In genomic region chr7:70351981-70352560, GRCm38 (mm10) we compare ENCODE assay signal across 8 mouse cellular contexts. TPM values are rescaled to one million over a fixed set of nuclear protein-coding genes. Genes with fewer than 3 reads are reported as not detected.
DNase-seq lines count a peak whose midpoint lies in the region; ATAC-seq and TF ChIP-seq lines count a peak whose summit lies in the region.

No protein-coding gene starts in this region.

- TF ChIP-seq POLR2A in testis, adult 2 months (IDR thresholded peaks at IDR 0.05; ENCODE audit: control insufficient read depth, low read depth, low read length) = no peak

- TF ChIP-seq EP300 in liver, embryonic 14.5 days (IDR thresholded peaks at IDR 0.05; ENCODE audit: low read depth) = no peak

- H3K4me1 ChIP-seq in testis, adult 2 months (ENCODE audit: control insufficient read depth, insufficient read depth, low read length) = peaks cover 23% of the 10 kb centered on the region
- H3K4me1 ChIP-seq in liver, embryonic 14.5 days (replicated peaks; ENCODE audit: control insufficient read depth in 2 of 2, insufficient read depth in 2 of 2, low read length in 1 of 2) = no peaks in the 10 kb centered on the region

- H3K36me3 ChIP-seq in testis, adult 2 months (ENCODE audit: control insufficient read depth, insufficient read depth, low read length) = no peaks in the 10 kb centered on the region
- no peaks in the 10 kb centered on the region for H3K36me3 ChIP-seq in liver, embryonic 14.5 days (replicated peaks; ENCODE audit: control insufficient read depth, insufficient read depth, low read depth)

- ATAC-seq in liver, embryonic 14.5 days (ENCODE audit: insufficient read depth) = no peak
- no peak for ATAC-seq in erythroblast, adult 5-6 weeks (replicated peaks; ENCODE audit: low FRiP score, poor library complexity, severe bottlenecking)

- H3K27ac ChIP-seq in testis, adult 2 months (ENCODE audit: control insufficient read depth, insufficient read depth, low read depth, low read length) = peak overlapping the region; percentile 21; the same call in 1 of the 2 replicates
- H3K27ac ChIP-seq in liver, embryonic 14.5 days = no peak overlapping the region

- WGBS in liver, embryonic 14.5 days (ENCODE audit: insufficient replicate concordance) = 8% methylated on average over 1 of the region's 1 CpGs

- no peak overlapping the region for H3K9ac ChIP-seq in liver, embryonic 14.5 days (replicated peaks)

- DNase-seq in embryo, embryonic 10 days (ENCODE audit: low spot score) = peak; percentile 32
- DNase-seq in embryo, embryonic 9.5 days (ENCODE audit: extremely low spot score) = no peak
- DNase-seq in testis, postnatal 10 days (ENCODE audit: low spot score) = no peak
- no peak for DNase-seq in liver, embryonic 14.5 days (ENCODE audit: low read depth in 3 of 3, low spot score in 3 of 3)
- DNase-seq in layer of hippocampus, adult 9-11 months = no peak
- no peak for DNase-seq in cerebellum, postnatal 4 days (ENCODE audit: low spot score in 2 of 2)

- H3K27me3 ChIP-seq in testis, adult 2 months (ENCODE audit: control insufficient read depth, insufficient read depth, low read length) = no peaks in the 10 kb centered on the region
- H3K27me3 ChIP-seq in liver, embryonic 14.5 days (ENCODE audit: control insufficient read depth, insufficient read depth, low read length) = peaks cover 46% of the 10 kb centered on the region

- peak overlapping the region; percentile 43 for H3K4me2 ChIP-seq in liver, embryonic 14.5 days (ENCODE audit: low read depth)

- H3K9me3 ChIP-seq in liver, embryonic 14.5 days (ENCODE audit: control insufficient read depth, low read length) = no peaks in the 10 kb centered on the region

- no peak overlapping the region for H3K4me3 ChIP-seq in testis, adult 2 months (ENCODE audit: control insufficient read depth, low read depth, low read length)
- H3K4me3 ChIP-seq in liver, embryonic 14.5 days (ENCODE audit: insufficient read depth in 1 of 2, low read depth in 2 of 2, low read length in 2 of 2) = peak overlapping the region in 1 of 2 experiments; percentile 41; a peak in 1 of 4 replicates

- no peak for TF ChIP-seq CTCF in testis, adult 2 months (IDR thresholded peaks at IDR 0.05; ENCODE audit: control insufficient read depth, insufficient read depth, insufficient replicate concordance, low read depth, low read length)
- no peak for TF ChIP-seq CTCF in liver, embryonic 14.5 days (IDR thresholded peaks at IDR 0.05; ENCODE audit: low read depth)

RNA-seq across cellular contexts. Expression of gene Nr2f2, which starts 14.5 kb away (rescaled TPM):
- 11.3 and 14.8 TPM in 2 replicates for polyA plus RNA-seq in testis, adult 2 months (2012; rRNA removed)
- 10.1 and 12.0 TPM in 2 replicates for polyA plus RNA-seq in liver, embryonic 14.5 days (2012; rRNA removed)
- polyA plus RNA-seq in liver, embryonic 14.5 days (2014; fragmentation: Nextera tagmentation; extraction: Ambion mirVana) = 6.3 and 8.5 TPM in 2 replicates
- total RNA-seq in erythroblast, adult 5-6 weeks (2015; ENCODE audit: low replicate concordance) = not detected in 2 replicates
- total RNA-seq in erythroblast, adult 5-6 weeks (2017; ENCODE audit: low replicate concordance) = not detected in 2 replicates
